Mouse (Mus musculus) hindbrain, embryonic 13.5 days (tissue): ENCODE data around the gene Cbx7. TPM values are rescaled to one million over a fixed set of nuclear protein-coding genes. Genes with fewer than 3 reads are reported as not detected.

Experiments
- ATAC-seq: fragments of 200-750 bp; cut with Nextera tagmentation; 2 replicates; pipeline ENCODE4 v1.8.0; 2017; ENCODE audit warnings: moderate TSS enrichment; ENCODE audit not compliant: low FRiP score
- H3K27ac ChIP-seq: fragments of 300-500 bp; sonication (generic); 2 replicates; pipeline ENCODE4 v1.5.1; 2015; ENCODE audit warnings: inconsistent platforms, mild to moderate bottlenecking, moderate library complexity
- H3K27me3 ChIP-seq: fragments of 300-500 bp; sonication (generic); 2 replicates; pipeline ENCODE4 v1.6.1; 2015; ENCODE audit warnings: mild to moderate bottlenecking, inconsistent platforms
- H3K36me3 ChIP-seq: fragments of 300-500 bp; sonication (generic); 2 replicates; pipeline ENCODE4 v1.6.1; 2015; ENCODE audit warnings: mild to moderate bottlenecking, inconsistent platforms
- H3K4me1 ChIP-seq: fragments of 300-500 bp; sonication (generic); replicated peaks from 2 replicates; pipeline ENCODE4 v1.6.1; 2015; ENCODE audit warnings: inconsistent platforms
- H3K4me2 ChIP-seq: fragments of 300-500 bp; sonication (generic); 2 replicates; pipeline ENCODE4 v1.6.1; 2015; ENCODE audit warnings: inconsistent platforms, mild to moderate bottlenecking, moderate library complexity
- H3K4me3 ChIP-seq: fragments of 300-500 bp; sonication (generic); 2 replicates; pipeline ENCODE4 v1.5.1; 2015; ENCODE audit warnings: mild to moderate bottlenecking, inconsistent platforms
- H3K9ac ChIP-seq: fragments of 300-500 bp; sonication (generic); 2 replicates; pipeline ENCODE4 v1.6.1; 2015; ENCODE audit warnings: mild to moderate bottlenecking, inconsistent platforms
- H3K9me3 ChIP-seq: fragments of 300-500 bp; sonication (generic); 2 replicates; pipeline ENCODE4 v1.6.1; 2016; ENCODE audit warnings: inconsistent platforms
- WGBS: fragments of 180-500 bp; shearing (Covaris S2); methylation state at CpG from one replicate; pipeline ENCODE4 v1.1.7; 2015; 5-methylcytosine and 5-hydroxymethylcytosine counted together
- polyA plus RNA-seq: library from polyadenylated mRNA; unstranded; fragments of >200 nt; fragmentation: Nextera tagmentation; extraction: Ambion mirVana; gene quantifications from 2 replicates; pipeline ENCODE4 v1.2.1, GENCODE M21; 2015

Cbx7 gene
- polyA plus RNA-seq, 1 experiment from 2014 or later: 3.6 TPM

GRCm38 (mm10) chr15:79996781-79997180 is 25.9 kb upstream of the Cbx7 start:
- no peak for ATAC-seq
- Histone ChIP-seq H3K27ac (no peak overlapping the region), H3K9ac (no peak overlapping the region), H3K4me2 (no peak overlapping the region), H3K9me3 (no peaks in the 10 kb centered on the region), H3K27me3 (no peaks in the 10 kb centered on the region), H3K4me1 (no peaks in the 10 kb centered on the region), H3K36me3 (no peaks in the 10 kb centered on the region), H3K4me3 (no peak overlapping the region)
- 93% methylated on average over 11 of the region's 11 CpGs for WGBS

DNA sequence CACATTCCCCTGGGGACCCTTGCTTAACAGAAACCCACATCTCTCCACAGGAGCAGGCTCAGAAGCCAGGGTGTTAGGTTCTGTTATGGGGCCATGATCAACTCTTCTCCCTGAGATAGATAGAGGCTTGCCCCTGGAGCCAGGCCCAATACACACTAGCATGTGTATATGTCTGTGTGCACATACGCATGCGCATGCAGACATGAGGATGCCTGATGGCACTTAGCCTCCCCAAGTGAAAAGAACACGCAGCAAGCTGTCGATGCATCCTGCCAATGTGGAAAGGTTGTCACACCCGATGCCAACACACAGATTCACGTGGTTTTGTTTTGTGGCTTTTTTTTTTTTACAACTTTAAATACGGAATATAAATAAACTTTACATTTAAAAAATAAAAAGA is 24.6 kb upstream of the Cbx7 start:
- ATAC-seq: no peak
- no peak overlapping the region for H3K4me3 ChIP-seq
- H3K4me2 ChIP-seq: no peak overlapping the region
- no peaks in the 10 kb centered on the region for H3K36me3 ChIP-seq
- no peaks in the 10 kb centered on the region for H3K27me3 ChIP-seq
- no peak overlapping the region for H3K27ac ChIP-seq
- H3K4me1 ChIP-seq: no peaks in the 10 kb centered on the region
- H3K9me3 ChIP-seq: no peaks in the 10 kb centered on the region
- no peak overlapping the region for H3K9ac ChIP-seq
- 95% methylated on average over 7 of the region's 7 CpGs for whole genome bisulfite sequencing

- H3K27ac ChIP-seq: no peak overlapping the region
- no peaks in the 10 kb centered on the region for H3K36me3 ChIP-seq
- no peaks in the 10 kb centered on the region for H3K27me3 ChIP-seq
- no peaks in the 10 kb centered on the region for H3K9me3 ChIP-seq
- H3K4me2 ChIP-seq: no peak overlapping the region
- H3K4me1 ChIP-seq: no peaks in the 10 kb centered on the region
- no peak overlapping the region for H3K9ac ChIP-seq
- no peak for ATAC-seq
- whole genome bisulfite sequencing: 92% methylated on average over 4 of the region's 4 CpGs
- H3K4me3 ChIP-seq: no peak overlapping the region
Observed at GRCm38 (mm10) chr15:79994566-79994965, 23.6 kb upstream of the Cbx7 start.

- Histone ChIP-seq H3K27ac (no peak overlapping the region), H3K4me2 (no peak overlapping the region), H3K4me1 (peaks cover 4% of the 10 kb centered on the region), H3K36me3 (no peaks in the 10 kb centered on the region), H3K9ac (no peak overlapping the region), H3K27me3 (no peaks in the 10 kb centered on the region), H3K4me3 (no peak overlapping the region), H3K9me3 (no peaks in the 10 kb centered on the region)
- no peak for ATAC-seq
- 80% methylated on average over 8 of the region's 8 CpGs for WGBS
Observed at GRCm38 (mm10) chr15:79986182-79986581, 15.3 kb upstream of the Cbx7 start.

DNA sequence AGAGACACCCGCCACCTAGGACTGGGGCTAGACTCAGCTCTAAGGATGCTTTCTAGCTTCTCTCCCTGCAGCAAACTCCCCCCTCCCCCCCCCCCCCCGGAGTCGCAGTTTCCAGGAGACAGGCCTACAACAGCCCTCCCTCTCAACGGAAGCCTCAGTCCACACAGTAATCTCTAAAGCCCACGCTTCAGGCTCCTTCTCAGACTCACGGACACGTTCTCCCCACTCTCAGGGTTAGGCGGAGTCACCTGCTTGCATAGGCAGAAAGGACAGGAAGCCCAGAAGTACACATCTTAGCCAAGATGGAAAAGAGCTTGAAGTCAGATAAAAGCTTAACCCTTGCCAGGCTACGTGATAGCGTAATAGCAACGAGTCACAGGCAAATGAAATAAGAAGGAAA is 14.6 kb upstream of the Cbx7 start:
- H3K27me3 ChIP-seq: no peaks in the 10 kb centered on the region
- H3K27ac ChIP-seq: no peak overlapping the region
- no peak overlapping the region for H3K9ac ChIP-seq
- ATAC-seq: no peak
- H3K4me2 ChIP-seq: no peak overlapping the region
- peaks cover 4% of the 10 kb centered on the region for H3K4me1 ChIP-seq
- no peak overlapping the region for H3K4me3 ChIP-seq
- H3K36me3 ChIP-seq: no peaks in the 10 kb centered on the region
- WGBS: 79% methylated on average over 11 of the region's 11 CpGs
- no peaks in the 10 kb centered on the region for H3K9me3 ChIP-seq

GRCm38 (mm10) chr15:79984152-79984551 is 13.2 kb upstream of the Cbx7 start:
- ATAC-seq: no peak
- Histone ChIP-seq H3K36me3 (no peaks in the 10 kb centered on the region), H3K27me3 (no peaks in the 10 kb centered on the region), H3K9ac (no peak overlapping the region), H3K9me3 (no peaks in the 10 kb centered on the region), H3K27ac (no peak overlapping the region), H3K4me1 (peaks cover 4% of the 10 kb centered on the region), H3K4me3 (no peak overlapping the region), H3K4me2 (no peak overlapping the region)
- WGBS: 46% methylated on average over 7 of the region's 7 CpGs

- no peak overlapping the region for H3K9ac ChIP-seq
- H3K4me3 ChIP-seq: no peak overlapping the region
- H3K9me3 ChIP-seq: no peaks in the 10 kb centered on the region
- H3K27ac ChIP-seq: no peak overlapping the region
- peaks cover 4% of the 10 kb centered on the region for H3K4me1 ChIP-seq
- no peaks in the 10 kb centered on the region for H3K27me3 ChIP-seq
- no peak overlapping the region for H3K4me2 ChIP-seq
- no peaks in the 10 kb centered on the region for H3K36me3 ChIP-seq
- ATAC-seq: no peak
- WGBS: 86% methylated on average over 11 of the region's 11 CpGs
Observed at GRCm38 (mm10) chr15:79980716-79981115, 9.8 kb upstream of the Cbx7 start.

GRCm38 (mm10) chr15:79972186-79972585 is 1.3 kb upstream of the Cbx7 start:
- no peaks in the 10 kb centered on the region for H3K4me1 ChIP-seq
- H3K4me3 ChIP-seq: no peak overlapping the region
- no peaks in the 10 kb centered on the region for H3K9me3 ChIP-seq
- no peak for ATAC-seq
- H3K27me3 ChIP-seq: no peaks in the 10 kb centered on the region; the same call in 1 of the 2 replicates
- H3K9ac ChIP-seq: no peak overlapping the region
- H3K27ac ChIP-seq: no peak overlapping the region
- no peaks in the 10 kb centered on the region for H3K36me3 ChIP-seq
- H3K4me2 ChIP-seq: no peak overlapping the region
- WGBS: 97% methylated on average over 11 of the region's 11 CpGs

DNA sequence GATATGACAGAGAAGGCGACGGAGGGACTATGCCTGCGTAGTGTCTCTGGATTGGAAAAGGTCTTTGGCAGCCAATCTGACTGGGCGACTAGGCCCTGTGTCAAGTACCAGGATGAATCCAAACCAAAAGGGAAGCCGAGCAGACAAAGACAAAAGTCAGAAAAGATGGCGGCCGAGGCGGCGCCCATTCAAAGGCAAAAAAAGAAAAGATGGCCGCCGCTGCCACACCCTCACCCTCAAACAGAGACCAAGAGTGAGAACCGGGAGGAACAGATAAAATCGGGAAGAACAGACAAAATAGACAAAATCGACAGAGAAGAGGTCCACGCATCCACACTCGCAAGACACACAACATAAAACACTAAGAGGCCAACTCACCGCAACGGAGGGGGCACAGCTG is 428 bp downstream of the Cbx7 start:
- 96% methylated on average over 18 of the region's 18 CpGs for WGBS
- Histone ChIP-seq H3K4me2 (no peak overlapping the region), H3K9ac (no peak overlapping the region), H3K27ac (no peak overlapping the region), H3K27me3 (no peaks in the 10 kb centered on the region; the same call in 1 of the 2 replicates), H3K36me3 (no peaks in the 10 kb centered on the region), H3K9me3 (no peaks in the 10 kb centered on the region), H3K4me1 (no peaks in the 10 kb centered on the region), H3K4me3 (no peak overlapping the region)
- no peak for ATAC-seq

DNA sequence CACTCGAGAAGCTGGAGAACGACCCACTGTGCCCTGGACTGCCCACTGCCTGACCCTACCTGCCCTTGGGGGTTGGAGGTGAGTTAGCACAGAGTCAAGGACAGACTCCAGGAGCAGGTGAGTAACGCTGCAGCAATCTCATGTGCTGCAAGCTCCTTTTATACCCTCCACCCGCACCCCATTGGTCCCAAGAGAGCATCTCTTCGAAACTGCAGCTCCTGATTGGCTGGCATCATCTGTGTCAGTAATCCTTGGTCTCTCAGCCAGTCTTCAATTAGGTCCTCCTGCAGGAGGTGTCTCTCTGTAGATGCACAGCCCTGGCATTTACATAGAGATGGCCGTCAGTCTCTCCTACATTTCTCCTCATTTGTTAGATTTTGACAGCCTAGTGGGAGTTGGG is 3.6 kb downstream of the Cbx7 start:
- Histone ChIP-seq H3K4me2 (no peak overlapping the region), H3K9me3 (no peaks in the 10 kb centered on the region), H3K36me3 (no peaks in the 10 kb centered on the region), H3K27ac (no peak overlapping the region), H3K27me3 (no peaks in the 10 kb centered on the region; the same call in 1 of the 2 replicates), H3K4me1 (no peaks in the 10 kb centered on the region), H3K9ac (no peak overlapping the region), H3K4me3 (no peak overlapping the region)
- WGBS: 74% methylated on average over 6 of the region's 6 CpGs
- ATAC-seq: no peak

GRCm38 (mm10) chr15:79964376-79964775 is 6.5 kb downstream of the Cbx7 start:
- ATAC-seq: no peak
- Histone ChIP-seq H3K27me3 (no peaks in the 10 kb centered on the region; the same call in 1 of the 2 replicates), H3K36me3 (no peaks in the 10 kb centered on the region), H3K4me2 (no peak overlapping the region), H3K27ac (no peak overlapping the region), H3K9me3 (no peaks in the 10 kb centered on the region), H3K9ac (no peak overlapping the region), H3K4me1 (peaks cover 10% of the 10 kb centered on the region; the same call in 1 of the 2 replicates), H3K4me3 (no peak overlapping the region)
- 93% methylated on average over 7 of the region's 7 CpGs for WGBS

GRCm38 (mm10) chr15:79962661-79963060 is 8.3 kb downstream of the Cbx7 start:
- H3K27ac ChIP-seq: no peak overlapping the region
- ATAC-seq: no peak
- H3K4me2 ChIP-seq: no peak overlapping the region
- H3K4me1 ChIP-seq: peaks cover 10% of the 10 kb centered on the region; the same call in 1 of the 2 replicates
- no peak overlapping the region for H3K4me3 ChIP-seq
- 85% methylated on average over 18 of the region's 18 CpGs for WGBS
- H3K9me3 ChIP-seq: no peaks in the 10 kb centered on the region
- no peak overlapping the region for H3K9ac ChIP-seq
- no peaks in the 10 kb centered on the region for H3K27me3 ChIP-seq
- no peaks in the 10 kb centered on the region for H3K36me3 ChIP-seq

DNA sequence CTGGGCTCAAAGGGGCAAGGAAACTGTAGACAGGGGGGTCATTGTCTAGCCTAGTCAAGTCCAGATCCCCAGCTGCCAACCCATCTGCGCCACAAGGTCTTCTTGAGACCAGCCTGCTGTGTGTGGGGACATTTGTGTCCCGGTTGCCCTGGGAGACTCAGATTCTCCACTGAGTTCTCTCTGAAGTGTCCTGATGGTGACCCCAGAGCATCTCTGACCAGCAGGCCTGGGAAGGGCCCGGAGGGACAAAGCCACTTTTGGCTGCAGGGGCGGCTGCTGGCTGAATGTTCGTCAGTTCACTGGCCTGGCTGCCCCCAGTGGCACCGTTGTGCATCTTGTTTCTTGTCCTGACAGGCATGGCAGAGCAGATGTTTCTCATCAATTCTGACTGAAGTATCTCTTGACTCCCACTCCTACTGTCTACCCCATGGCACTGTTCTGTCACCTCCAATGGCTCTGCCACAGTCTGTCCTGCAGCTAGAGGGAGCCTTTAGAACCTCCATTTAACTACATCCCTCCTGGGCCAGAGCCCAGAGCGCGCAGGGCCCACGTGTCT is 9.5 kb downstream of the Cbx7 start:
- Histone ChIP-seq H3K9ac (no peak overlapping the region), H3K27ac (no peak overlapping the region), H3K4me3 (no peak overlapping the region), H3K36me3 (no peaks in the 10 kb centered on the region), H3K4me2 (no peak overlapping the region), H3K9me3 (no peaks in the 10 kb centered on the region), H3K4me1 (peaks cover 10% of the 10 kb centered on the region; the same call in 1 of the 2 replicates), H3K27me3 (no peaks in the 10 kb centered on the region)
- no peak for ATAC-seq
- 37% methylated on average over 9 of the region's 9 CpGs for WGBS
